Mouse (Mus musculus): Measurements from ENCODE around the gene Tmem160.

- TF ChIP-seq CTCF (IDR thresholded peaks at IDR 0.05; ENCODE audit: extremely low read depth, insufficient read length, insufficient replicate concordance, low read depth, low read length) (no peak), POLR2A (IDR thresholded peaks at IDR 0.05; ENCODE audit: low read depth, low read length) (no peak)
Observed at GRCm38 (mm10) chr7:16455016-16455415, 2.4 kb downstream of the Tmem160 start.
